Mouse (Mus musculus): Measurements from ENCODE around the gene Rps27a. TPM values are rescaled to one million over a fixed set of nuclear protein-coding genes. Genes with fewer than 3 reads are reported as not detected.
"Not testable (repeated sequence)": the region's sequence is repeated elsewhere in the genome, so short reads cannot be mapped to it uniquely, and the experiment has no call there.

Rps27a gene
- 100 to 1,000 TPM; 847 to 932 TPM for total RNA-seq (2021)
- long read RNA-seq, experiment 1, transcript Rps27a-201 (5 exons, 637 nt): minor isoform, 58 of 799 reads
- long read RNA-seq, experiment 1, transcript Rps27a-202 (6 exons, 791 nt): major isoform, 502 of 799 reads
- long read RNA-seq, experiment 1, partial matches to known transcripts: 4 of 799 reads
- long read RNA-seq, experiment 1, other reads (novel, unspliced or antisense): 230 of 799 reads
- long read RNA-seq, experiment 2, transcript Rps27a-201 (5 exons, 637 nt): minor isoform, 20 of 298 reads
- long read RNA-seq, experiment 2, transcript Rps27a-202 (6 exons, 791 nt): major isoform, 251 of 298 reads
- long read RNA-seq, experiment 2, partial matches to known transcripts: 2 of 298 reads
- long read RNA-seq, experiment 2, other reads (novel, unspliced or antisense): 22 of 298 reads

GRCm38 (mm10) chr11:29547752-29548503, at the start of gene Rps27a, which contains the start of gene Clhc1:
TSS of gene Rps27a (minus strand) at chr11:29548109.
TSS of gene Clhc1 (plus strand) at chr11:29547950.
- peak; percentile 95 to 98 for DNase-seq

- no peak for DNase-seq
Observed at GRCm38 (mm10) chr11:29597159-29597558, 49.2 kb upstream of the Rps27a start.

- DNase-seq: no peak
Observed at GRCm38 (mm10) chr11:29595217-29595616, 47.3 kb upstream of the Rps27a start.

GRCm38 (mm10) chr11:29579610-29580009, 31.7 kb upstream of the Rps27a start:
- DNase-seq: peak; percentile 5 to 12

GRCm38 (mm10) chr11:29572656-29573055, 24.7 kb upstream of the Rps27a start:
- DNase-seq: no peak

GRCm38 (mm10) chr11:29571536-29571935, 23.6 kb upstream of the Rps27a start:
- no peak for DNase-seq

GRCm38 (mm10) chr11:29563406-29563805, 15.5 kb upstream of the Rps27a start:
- DNase-seq: no peak

- no peak for DNase-seq
Observed at GRCm38 (mm10) chr11:29560990-29561389, 13.1 kb upstream of the Rps27a start.

- no peak for DNase-seq
Observed at GRCm38 (mm10) chr11:29560452-29560851, 12.5 kb upstream of the Rps27a start.

GRCm38 (mm10) chr11:29549425-29549778, 1.5 kb upstream of the Rps27a start:
- no peak for DNase-seq

- no peak for DNase-seq
Observed at GRCm38 (mm10) chr11:29548504-29549424, 855 bp upstream of the Rps27a start.

GRCm38 (mm10) chr11:29547249-29547751, 609 bp downstream of the Rps27a start:
- DNase-seq: no peak

- DNase-seq: no peak
Observed at GRCm38 (mm10) chr11:29546762-29547161, 1.1 kb downstream of the Rps27a start.

- not testable (repeated sequence) for DNase-seq
Observed at GRCm38 (mm10) chr11:29546297-29546696, 1.6 kb downstream of the Rps27a start.

- DNase-seq: not testable (repeated sequence)
Observed at GRCm38 (mm10) chr11:29545150-29545752, 2.7 kb downstream of the Rps27a start.

GRCm38 (mm10) chr11:29544225-29544945, 3.5 kb downstream of the Rps27a start:
- no peak for DNase-seq

- DNase-seq: no peak
Observed at GRCm38 (mm10) chr11:29538201-29538600, 9.7 kb downstream of the Rps27a start.

- peak; percentile 80 to 86 for DNase-seq
Observed at GRCm38 (mm10) chr11:29525988-29526794, 21.7 kb downstream of the Rps27a start, which contains the start of gene Mtif2. TSS of gene Mtif2 (plus strand) at chr11:29526408.

GRCm38 (mm10) chr11:29514682-29515412, 33.1 kb downstream of the Rps27a start, which contains the start of gene Prorsd1:
TSS of gene Prorsd1 (minus strand) at chr11:29515033.
- peak; percentile 95 to 97 for DNase-seq
